In genomic region chr4:102572591-102572990, GRCm38 (mm10) we compare ENCODE assay signal across 8 mouse cellular contexts.
DNase-seq lines count a peak whose midpoint lies in the region; TF ChIP-seq lines count a peak whose summit lies in the region.

No protein-coding gene starts in this region.

- 71% methylated on average over 3 of the region's 3 CpGs for WGBS in kidney, adult 2 months
- 76% methylated on average over 3 of the region's 3 CpGs for WGBS in limb, embryonic 10.5 days

- no peaks in the 10 kb centered on the region for H3K36me3 ChIP-seq in kidney, adult 2 months (ENCODE audit: control insufficient read depth, insufficient read depth, low read length)
- no peaks in the 10 kb centered on the region for H3K36me3 ChIP-seq in limb, embryonic 10.5 days

- H3K27me3 ChIP-seq in kidney, adult 2 months (replicated peaks; ENCODE audit: control insufficient read depth, insufficient read depth, low read length): no peaks in the 10 kb centered on the region
- peaks cover 21% of the 10 kb centered on the region; the same call in 1 of the 2 replicates for H3K27me3 ChIP-seq in limb, embryonic 10.5 days (ENCODE audit: low read depth, poor library complexity, severe bottlenecking)

- H3K9me3 ChIP-seq in limb, embryonic 10.5 days (replicated peaks): no peaks in the 10 kb centered on the region

- no peak for TF ChIP-seq CTCF in kidney, adult 2 months (conservative IDR thresholded peaks at IDR 0.05; ENCODE audit: insufficient read depth, insufficient read length, low read depth, low read length)

- peaks cover 7% of the 10 kb centered on the region; the same call in 1 of the 2 replicates for H3K4me1 ChIP-seq in kidney, adult 2 months (ENCODE audit: control insufficient read depth, insufficient read depth, low read length)
- peaks cover 33% of the 10 kb centered on the region for H3K4me1 ChIP-seq in limb, embryonic 10.5 days

- no peak overlapping the region for H3K4me3 ChIP-seq in kidney, adult 2 months (ENCODE audit: insufficient read depth, low read depth, low read length)
- H3K4me3 ChIP-seq in limb, embryonic 10.5 days: 0 out of 2 replicates have a peak overlapping the region, but pooled peaks have one; percentile 67

- DNase-seq in kidney, adult 2 months: no peak
- DNase-seq in kidney, postnatal 10 days: no peak
- DNase-seq in 3T3-L1 (ENCODE audit: low read depth, low spot score) (peak; percentile 19), NIH3T3 (ENCODE audit: low read depth) (peak; percentile 45), MN1 (ENCODE audit: low spot score) (no peak)
- no peak for DNase-seq in limb, embryonic 10.5 days (ENCODE audit: low spot score)
- no peak for DNase-seq in cerebellum, postnatal 10 days
- DNase-seq in ovary, postnatal 10 days (ENCODE audit: low spot score): no peak

- TF ChIP-seq POLR2A in kidney, adult 2 months (IDR thresholded peaks at IDR 0.05; ENCODE audit: low read depth, low read length): no peak

- H3K27ac ChIP-seq in kidney, adult 2 months (ENCODE audit: insufficient read depth, low read depth, low read length): peak overlapping the region; percentile 19; the same call in 1 of the 2 replicates
- no peak overlapping the region for H3K27ac ChIP-seq in limb, embryonic 10.5 days

Comparison
In these comparisons a context has a peak if more than half of its experiments do, and no peak if none do; other contexts are left out.
1. DNase-seq: peak in 3T3-L1 (single experiment) and NIH3T3 (single experiment); none in kidney, adult 2 months (single experiment), kidney, postnatal 10 days (single experiment), limb, embryonic 10.5 days (single experiment), MN1 (single experiment), cerebellum, postnatal 10 days (0 of 2) and ovary, postnatal 10 days (single experiment).